Mouse (Mus musculus) MEL (cell line): ENCODE data around the gene Tctn3. TPM values are rescaled to one million over a fixed set of nuclear protein-coding genes. Genes with fewer than 3 reads are reported as not detected.

Experiments used
- DNase-seq: peaks from one replicate; pipeline ENCODE4 v3.0.0; 2011; ENCODE audit warnings: low read depth, low spot score
- H3K27ac ChIP-seq: 2 replicates; pipeline ENCODE4 v1.5.1; 2012; ENCODE audit warnings: low read depth, mild to moderate bottlenecking, control low read depth, low read length, moderate library complexity; ENCODE audit not compliant: control insufficient read depth
- H3K27me3 ChIP-seq, 2 experiments: fragments of 150-350 bp in 1 of 2; sonication (generic) in 1 of 2; 2 replicates each; pipeline ENCODE4 v1.6.1; 2012; ENCODE audit warnings: low read length in 2 of 2, mild to moderate bottlenecking in 2 of 2, improper control_type of control experiment in 1 of 2, moderate library complexity in 1 of 2; ENCODE audit not compliant: insufficient read depth in 2 of 2, control insufficient read depth in 1 of 2
- H3K36me3 ChIP-seq, 2 experiments: 2 replicates each; pipeline ENCODE4 v1.6.1; 2012 to 2014; ENCODE audit warnings: low read length in 2 of 2, improper control_type of control experiment in 1 of 2, inconsistent platforms in 1 of 2, mild to moderate bottlenecking in 1 of 2; ENCODE audit not compliant: insufficient read depth in 2 of 2, control insufficient read depth in 1 of 2
- H3K4me1 ChIP-seq, 2 experiments: fragments of 150-350 bp in 1 of 2; sonication (generic) in 1 of 2; 2 replicates each; pipeline ENCODE4 v1.6.1; 2012; ENCODE audit warnings: low read length in 2 of 2, improper control_type of control experiment in 1 of 2, mild to moderate bottlenecking in 1 of 2; ENCODE audit not compliant: insufficient read depth in 2 of 2, control insufficient read depth in 1 of 2
- H3K4me3 ChIP-seq, 2 experiments: fragments of 150-350 bp in 1 of 2; sonication (generic) in 1 of 2; 2 replicates each; pipeline ENCODE4 v1.5.1; 2012; ENCODE audit warnings: low read depth in 2 of 2, low read length in 2 of 2, mild to moderate bottlenecking in 2 of 2, moderate library complexity in 2 of 2, control low read depth in 1 of 2, improper control_type of control experiment in 1 of 2; ENCODE audit not compliant: control insufficient read depth in 1 of 2, insufficient read depth in 1 of 2
- H3K79me2 ChIP-seq: 2 replicates; pipeline ENCODE4 v1.6.1; 2012; ENCODE audit warnings: mild to moderate bottlenecking, low read length, moderate library complexity; ENCODE audit not compliant: control insufficient read depth, poor library complexity, insufficient read depth
- H3K9ac ChIP-seq: 2 replicates; pipeline ENCODE4 v1.6.1; 2012; ENCODE audit warnings: low read depth, mild to moderate bottlenecking, control low read depth, low read length, moderate library complexity; ENCODE audit not compliant: control insufficient read depth, poor library complexity, severe bottlenecking
- H3K9me3 ChIP-seq: fragments of 150-350 bp; sonication (generic); replicated peaks from 2 replicates; pipeline ENCODE4 v1.6.1; 2012; ENCODE audit warnings: mild to moderate bottlenecking, low read length, improper control_type of control experiment, moderate library complexity; ENCODE audit not compliant: insufficient read depth
- BHLHE40 ChIP-seq: IDR thresholded peaks from 2 replicates; pipeline ENCODE4 v1.6.1; 2012; ENCODE audit warnings: low read depth, mild to moderate bottlenecking, inconsistent platforms, low read length, improper control_type of control experiment, borderline replicate concordance
- CHD1 ChIP-seq: IDR thresholded peaks from 2 replicates; pipeline ENCODE4 v1.6.1; 2012; ENCODE audit warnings: low read depth, mild to moderate bottlenecking, inconsistent platforms, low read length, improper control_type of control experiment
- CHD2 ChIP-seq: IDR thresholded peaks from 2 replicates; pipeline ENCODE4 v1.6.1; 2011; ENCODE audit warnings: low read length, improper control_type of control experiment
- CTCF ChIP-seq, 3 experiments: IDR thresholded peaks in 2 of 3; conservative IDR thresholded peaks in 1 of 3; 2 replicates each; pipeline ENCODE4 v1.5.1; 2011 to 2012; ENCODE audit warnings: low read length in 3 of 3, low read depth in 2 of 3, mild to moderate bottlenecking in 2 of 3, improper control_type of control experiment in 1 of 3, inconsistent platforms in 1 of 3, mixed read lengths in 1 of 3, moderate library complexity in 1 of 3; ENCODE audit not compliant: control insufficient read depth in 1 of 3, insufficient read depth in 1 of 3, poor library complexity in 1 of 3, severe bottlenecking in 1 of 3
- E2F4 ChIP-seq: IDR thresholded peaks from 2 replicates; pipeline ENCODE4 v1.6.1; 2011; ENCODE audit warnings: low read depth, low read length, improper control_type of control experiment, borderline replicate concordance
- ELF1 ChIP-seq: IDR thresholded peaks from 2 replicates; pipeline ENCODE4 v1.6.1; 2014; ENCODE audit warnings: low read depth, mild to moderate bottlenecking, inconsistent platforms, low read length, improper control_type of control experiment, moderate library complexity
- EP300 ChIP-seq, 2 experiments: IDR thresholded peaks; 2 replicates each; pipeline ENCODE4 v1.6.1; 2011; ENCODE audit warnings: improper control_type of control experiment in 2 of 2, low read length in 2 of 2, low read depth in 1 of 2, mild to moderate bottlenecking in 1 of 2
- ETS1 ChIP-seq: IDR thresholded peaks from 2 replicates; pipeline ENCODE4 v1.6.1; 2012; ENCODE audit warnings: low read depth, mild to moderate bottlenecking, inconsistent platforms, low read length, improper control_type of control experiment, moderate library complexity
- GABPA ChIP-seq: IDR thresholded peaks from 2 replicates; pipeline ENCODE4 v1.6.1; 2012; ENCODE audit warnings: low read depth, mild to moderate bottlenecking, inconsistent platforms, low read length, improper control_type of control experiment, moderate library complexity
- GATA1 ChIP-seq: IDR thresholded peaks from 2 replicates; pipeline ENCODE4 v1.6.1; 2011; ENCODE audit warnings: low read depth, low read length, improper control_type of control experiment
- JUND ChIP-seq: IDR thresholded peaks from 2 replicates; pipeline ENCODE4 v1.6.1; 2011; ENCODE audit warnings: low read depth, mild to moderate bottlenecking, improper control_type of control experiment, low read length
- KAT2A ChIP-seq: conservative IDR thresholded peaks from 2 replicates; pipeline ENCODE4 v1.6.1; 2012; ENCODE audit warnings: low read depth, low read length, improper control_type of control experiment, inconsistent platforms
- MAFK ChIP-seq: IDR thresholded peaks from 2 replicates; pipeline ENCODE4 v1.6.1; 2011; ENCODE audit warnings: low read depth, mild to moderate bottlenecking, low read length, improper control_type of control experiment, borderline replicate concordance
- MAX ChIP-seq: IDR thresholded peaks from 2 replicates; pipeline ENCODE4 v1.6.1; 2011; ENCODE audit warnings: low read length, improper control_type of control experiment
- MAZ ChIP-seq: IDR thresholded peaks from 2 replicates; pipeline ENCODE4 v1.6.1; 2012; ENCODE audit warnings: low read depth, mild to moderate bottlenecking, inconsistent platforms, low read length, improper control_type of control experiment
- MEF2A ChIP-seq: IDR thresholded peaks from 2 replicates; pipeline ENCODE4 v1.6.1; 2014; ENCODE audit warnings: low read depth, mild to moderate bottlenecking, inconsistent platforms, low read length, improper control_type of control experiment; ENCODE audit not compliant: poor library complexity, insufficient replicate concordance, severe bottlenecking; ENCODE audit errors: extremely low read depth
- MXI1 ChIP-seq: IDR thresholded peaks from 2 replicates; pipeline ENCODE4 v1.6.1; 2011; ENCODE audit warnings: mild to moderate bottlenecking, low read depth, low read length, improper control_type of control experiment
- MYB ChIP-seq: IDR thresholded peaks from 2 replicates; pipeline ENCODE4 v1.6.1; 2011; ENCODE audit warnings: mild to moderate bottlenecking, low read depth, low read length, improper control_type of control experiment
- MYC ChIP-seq: IDR thresholded peaks from 2 replicates; pipeline ENCODE4 v1.6.1; 2011; ENCODE audit warnings: low read depth, mild to moderate bottlenecking, low read length, improper control_type of control experiment, moderate library complexity
- NELFE ChIP-seq: IDR thresholded peaks from 2 replicates; pipeline ENCODE4 v1.6.1; 2011; ENCODE audit warnings: low read depth, low read length, improper control_type of control experiment
- NRF1 ChIP-seq: IDR thresholded peaks from 2 replicates; pipeline ENCODE4 v1.6.1; 2014; ENCODE audit warnings: low read depth, mild to moderate bottlenecking, inconsistent platforms, low read length, improper control_type of control experiment, moderate library complexity; ENCODE audit not compliant: poor library complexity, insufficient read depth, severe bottlenecking
- POLR2A ChIP-seq, 2 experiments: IDR thresholded peaks; 2 replicates each; pipeline ENCODE4 v1.6.1; 2011 to 2012; ENCODE audit warnings: low read length in 2 of 2, mild to moderate bottlenecking in 2 of 2, control low read depth in 1 of 2, improper control_type of control experiment in 1 of 2, low read depth in 1 of 2, moderate library complexity in 1 of 2; ENCODE audit not compliant: control insufficient read depth in 1 of 2, insufficient read depth in 1 of 2, poor library complexity in 1 of 2
- POLR2AphosphoS2 ChIP-seq: IDR thresholded peaks from 2 replicates; pipeline ENCODE4 v1.6.1; 2011; ENCODE audit warnings: low read length, improper control_type of control experiment
- POLR2AphosphoS5 ChIP-seq: IDR thresholded peaks from 2 replicates; pipeline ENCODE4 v1.6.1; 2012; ENCODE audit warnings: low read depth, borderline replicate concordance, mild to moderate bottlenecking, inconsistent platforms, low read length, moderate library complexity, mixed read lengths
- RAD21 ChIP-seq: IDR thresholded peaks from 2 replicates; pipeline ENCODE4 v1.6.1; 2011; ENCODE audit warnings: mild to moderate bottlenecking, low read depth, low read length, improper control_type of control experiment
- RCOR1 ChIP-seq: IDR thresholded peaks from 2 replicates; pipeline ENCODE4 v1.6.1; 2012; ENCODE audit warnings: low read depth, mild to moderate bottlenecking, inconsistent platforms, low read length, improper control_type of control experiment
- SIN3A ChIP-seq: IDR thresholded peaks from 2 replicates; pipeline ENCODE4 v1.6.1; 2012; ENCODE audit warnings: low read length, improper control_type of control experiment, inconsistent platforms
- TBP ChIP-seq: IDR thresholded peaks from 2 replicates; pipeline ENCODE4 v1.8.0; 2011; ENCODE audit warnings: low read depth, low read length, improper control_type of control experiment
- TCF12 ChIP-seq: IDR thresholded peaks from 2 replicates; pipeline ENCODE4 v1.6.1; 2014; ENCODE audit warnings: low read depth, mild to moderate bottlenecking, inconsistent platforms, low read length, improper control_type of control experiment, moderate library complexity
- UBTF ChIP-seq: IDR thresholded peaks from 2 replicates; pipeline ENCODE4 v1.6.1; 2012; ENCODE audit warnings: low read depth, mild to moderate bottlenecking, inconsistent platforms, low read length, improper control_type of control experiment, moderate library complexity, borderline replicate concordance; ENCODE audit not compliant: insufficient read depth
- USF1 ChIP-seq: IDR thresholded peaks from 2 replicates; pipeline ENCODE4 v1.6.1; 2014; ENCODE audit warnings: low read depth, mild to moderate bottlenecking, inconsistent platforms, low read length, improper control_type of control experiment, moderate library complexity
- USF2 ChIP-seq, 2 experiments: IDR thresholded peaks; 2 replicates each; pipeline ENCODE4 v1.6.1; 2011 to 2012; ENCODE audit warnings: improper control_type of control experiment in 2 of 2, low read length in 2 of 2, borderline replicate concordance in 1 of 2, inconsistent platforms in 1 of 2, low read depth in 1 of 2, mild to moderate bottlenecking in 1 of 2; ENCODE audit not compliant: insufficient read depth in 1 of 2
- ZC3H11A ChIP-seq: IDR thresholded peaks from 2 replicates; pipeline ENCODE4 v1.6.1; 2012; ENCODE audit warnings: low read depth, mild to moderate bottlenecking, inconsistent platforms, low read length, improper control_type of control experiment
- ZKSCAN1 ChIP-seq: IDR thresholded peaks from 2 replicates; pipeline ENCODE4 v1.6.1; 2012; ENCODE audit warnings: low read depth, mild to moderate bottlenecking, inconsistent platforms, low read length, improper control_type of control experiment, moderate library complexity
- ZMIZ1 ChIP-seq: IDR thresholded peaks from 2 replicates; pipeline ENCODE4 v1.6.1; 2012; ENCODE audit warnings: low read depth, mild to moderate bottlenecking, inconsistent platforms, low read length, improper control_type of control experiment, moderate library complexity
- ZNF384 ChIP-seq: IDR thresholded peaks from 2 replicates; pipeline ENCODE4 v1.6.1; 2012; ENCODE audit warnings: low read depth, mild to moderate bottlenecking, inconsistent platforms, low read length, improper control_type of control experiment
- polyA plus RNA-seq, 2 experiments: library from polyadenylated mRNA; stranded (reverse) in 1 of 2; unstranded in 1 of 2; fragments of >175 nt in 1 of 2; fragments of >200 nt in 1 of 2; gene quantifications; 2 replicates each; pipeline versions ENCODE4 v1.2.1 to v1.2.4; 2012; ENCODE audit warnings: low replicate concordance in 2 of 2, low read depth in 1 of 2; ENCODE audit not compliant: insufficient read length in 2 of 2, insufficient read depth in 1 of 2, missing spikeins in 1 of 2
- total RNA-seq: library from RNA; depleted of rRNA; stranded (reverse); fragments of 300-350 nt; gene quantifications from 2 replicates; pipeline ENCODE4 v1.2.3, GENCODE M21; 2012

Tctn3 gene
- total and polyA plus RNA-seq, 3 experiments: 3.6 to 6.2 TPM; not detected in 1

GRCm38 (mm10) chr19:40588847-40589529 lies 23.0 kb downstream of the Tctn3 start:
- peaks cover 0 to 14% of the 10 kb centered on the region in 2 experiments; a peak in 2 of 4 replicates for H3K36me3 ChIP-seq
- H3K4me1 ChIP-seq: peaks cover 0 to 15% of the 10 kb centered on the region in 2 experiments; a peak in 2 of 4 replicates
- H3K9ac ChIP-seq: peak overlapping the region; percentile 90
- H3K27me3 ChIP-seq: no peaks in the 10 kb centered on the region
- H3K79me2 ChIP-seq: peaks cover 26% of the 10 kb centered on the region
- peak overlapping the region; percentile 96 for H3K27ac ChIP-seq
- H3K4me3 ChIP-seq: peak overlapping the region; percentile 63 to 90
- peak; percentile 96 for DNase-seq
- H3K9me3 ChIP-seq: no peaks in the 10 kb centered on the region
- peak; percentile 32 for TF ChIP-seq ETS1
- peak in 1 of 2 experiments; percentile 63; a peak in 2 of 4 replicates for TF ChIP-seq POLR2A (IDR thresholded peaks at IDR 0.05; ENCODE audit: control insufficient read depth in 1 of 2, insufficient read depth in 1 of 2, low read depth in 1 of 2, low read length in 2 of 2, poor library complexity in 1 of 2)
- no peak for TF ChIP-seq MAFK
- TF ChIP-seq USF2 (IDR thresholded peaks at IDR 0.05; ENCODE audit: borderline replicate concordance in 1 of 2, insufficient read depth in 1 of 2, low read depth in 1 of 2, low read length in 2 of 2): no peak
- no peak for TF ChIP-seq USF1
- peak; percentile 62 for TF ChIP-seq NELFE
- TF ChIP-seq GATA1: no peak
- no peak for TF ChIP-seq MEF2A
- peak; percentile 66 for TF ChIP-seq ELF1
- no peak for TF ChIP-seq POLR2AphosphoS5
- no peak for TF ChIP-seq EP300 (IDR thresholded peaks at IDR 0.05; ENCODE audit: low read depth in 1 of 2, low read length in 2 of 2)
- TF ChIP-seq UBTF: no peak
- TF ChIP-seq ZC3H11A: no peak
- TF ChIP-seq CTCF (IDR thresholded peaks at IDR 0.05 in 2 of 3, conservative IDR thresholded peaks at IDR 0.05 in 1 of 3; ENCODE audit: control insufficient read depth in 1 of 3, insufficient read depth in 1 of 3, low read depth in 2 of 3, low read length in 3 of 3, poor library complexity in 1 of 3, severe bottlenecking in 1 of 3): peak; percentile 63 to 73 (median 73)
- peak; percentile 84 for TF ChIP-seq SIN3A
- TF ChIP-seq KAT2A: no peak
- TF ChIP-seq POLR2AphosphoS2: peak; percentile 88
- TF ChIP-seq MAZ: peak; percentile 85
- no peak for TF ChIP-seq E2F4
- no peak for TF ChIP-seq RAD21
- TF ChIP-seq CHD2: no peak
- TF ChIP-seq MAX: peak; percentile 54
- no peak for TF ChIP-seq GABPA
- no peak for TF ChIP-seq JUND
- TF ChIP-seq ZKSCAN1: no peak
- TF ChIP-seq MYB: no peak
- no peak for TF ChIP-seq BHLHE40
- TF ChIP-seq NRF1: no peak
- no peak for TF ChIP-seq ZNF384
- TF ChIP-seq MYC: peak; percentile 80
- peak; percentile 98 for TF ChIP-seq ZMIZ1
- no peak; the same call in 1 of the 2 replicates for TF ChIP-seq RCOR1
- no peak for TF ChIP-seq TCF12
- TF ChIP-seq MXI1: peak; percentile 84
- no peak for TF ChIP-seq CHD1
- peak; percentile 95 for TF ChIP-seq TBP
